Mouse (Mus musculus) spleen, postnatal 36 days (tissue): ENCODE results near the gene Abi3.

Experiments used
- DNase-seq, 2 experiments: peaks; one replicate each; pipeline ENCODE4 v3.0.0; 2022; ENCODE audit warnings: low spot score in 2 of 2, mixed read lengths in 1 of 2

Gene Abi3

GRCm38 (mm10) chr11:95838999-95839868 lies 3.0 kb downstream of the Abi3 start:
- DNase-seq, result no peak

- no peak for DNase-seq
Observed at GRCm38 (mm10) chr11:95838598-95838997, 3.7 kb downstream of the Abi3 start.

GRCm38 (mm10) chr11:95837059-95837458 lies 5.2 kb downstream of the Abi3 start, which contains the start of gene Gngt2:
Gngt2 (plus strand) TSS chr11:95837216.
- no peak for DNase-seq

- no peak for DNase-seq
Observed at GRCm38 (mm10) chr11:95836433-95836832, 5.8 kb downstream of the Abi3 start.

- no peak for DNase-seq
Observed at GRCm38 (mm10) chr11:95835832-95836231, 6.4 kb downstream of the Abi3 start.

- DNase-seq, result peak; percentile 86 to 87
Observed at GRCm38 (mm10) chr11:95834742-95835710, 7.2 kb downstream of the Abi3 start.

- peak; percentile 86 for DNase-seq
Observed at GRCm38 (mm10) chr11:95834143-95834667, 8.1 kb downstream of the Abi3 start.

- DNase-seq, result peak; percentile 52 to 65
Observed at GRCm38 (mm10) chr11:95833631-95834142, 8.6 kb downstream of the Abi3 start.

- DNase-seq, result no peak
Observed at GRCm38 (mm10) chr11:95833006-95833570, 9.2 kb downstream of the Abi3 start.

GRCm38 (mm10) chr11:95832129-95833005 lies 9.9 kb downstream of the Abi3 start:
- no peak for DNase-seq

GRCm38 (mm10) chr11:95831641-95832040 lies 10.6 kb downstream of the Abi3 start:
- no peak for DNase-seq

- no peak for DNase-seq
Observed at GRCm38 (mm10) chr11:95831276-95831619, 11.0 kb downstream of the Abi3 start.

GRCm38 (mm10) chr11:95830411-95831275 lies 11.6 kb downstream of the Abi3 start:
- DNase-seq, result no peak

GRCm38 (mm10) chr11:95829526-95830050 lies 12.7 kb downstream of the Abi3 start:
- DNase-seq, result no peak

- no peak for DNase-seq
Observed at GRCm38 (mm10) chr11:95828181-95828964, 13.9 kb downstream of the Abi3 start.

GRCm38 (mm10) chr11:95827464-95828085 lies 14.7 kb downstream of the Abi3 start:
- peak in 1 of 2 experiments; percentile 67 for DNase-seq

- no peak for DNase-seq
Observed at GRCm38 (mm10) chr11:95827168-95827447, 15.2 kb downstream of the Abi3 start.
